Mouse (Mus musculus) lung, postnatal 0 days (tissue): ENCODE data around the gene Pbx2.

Experiments used
- CTCF ChIP-seq: IDR thresholded peaks from 2 replicates; pipeline ENCODE4 v1.5.1; 2016; ENCODE audit warnings: antibody characterized with exemption, mild to moderate bottlenecking
- EP300 ChIP-seq: IDR thresholded peaks from 2 replicates; pipeline ENCODE4 v1.6.1; 2016; ENCODE audit warnings: antibody characterized with exemption, mild to moderate bottlenecking, control low read depth

DNA sequence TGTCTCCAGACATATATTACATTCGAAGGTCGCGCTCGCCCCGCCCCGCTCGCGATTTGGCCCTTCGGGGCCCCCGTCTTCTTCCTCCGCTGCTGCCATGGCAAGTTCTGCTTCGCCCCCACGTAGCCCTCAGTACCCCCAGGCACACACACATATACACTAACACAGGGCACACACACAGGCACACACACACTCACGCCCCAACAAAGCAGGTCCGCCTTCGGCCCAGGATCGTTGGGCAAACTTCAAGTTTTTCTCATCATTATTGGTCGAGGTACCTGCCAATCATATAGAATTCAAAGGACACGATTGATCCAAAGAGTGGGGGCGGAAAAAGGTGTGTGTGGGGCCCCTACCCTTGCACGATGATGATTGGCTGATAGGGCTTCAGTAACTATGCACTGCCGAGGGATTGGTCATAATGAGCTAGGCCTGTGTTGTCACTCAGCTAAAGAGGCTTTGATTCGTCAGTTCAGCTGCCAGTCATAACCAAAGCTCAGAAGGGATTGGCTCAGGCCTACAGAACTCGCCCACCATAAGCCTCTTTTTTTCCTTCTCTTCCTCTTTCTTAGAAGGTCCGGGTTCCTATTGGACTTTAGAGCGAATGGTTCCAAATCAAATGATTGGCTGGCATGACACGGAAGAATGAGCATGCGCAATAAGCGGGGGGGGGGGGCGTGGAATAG, 12.5 kb downstream of the Pbx2 start, which contains the start of gene Rnf5:
- TF ChIP-seq CTCF (no peak), EP300 (peak; percentile 94)
